Mouse (Mus musculus): ENCODE measurements around the gene Rfx8. TPM values are rescaled to one million over a fixed set of nuclear protein-coding genes. Genes with fewer than 3 reads are reported as not detected.

The Rfx8 gene
- polyA plus RNA-seq, 1 experiment from 2014 or later, result not detected

DNA sequence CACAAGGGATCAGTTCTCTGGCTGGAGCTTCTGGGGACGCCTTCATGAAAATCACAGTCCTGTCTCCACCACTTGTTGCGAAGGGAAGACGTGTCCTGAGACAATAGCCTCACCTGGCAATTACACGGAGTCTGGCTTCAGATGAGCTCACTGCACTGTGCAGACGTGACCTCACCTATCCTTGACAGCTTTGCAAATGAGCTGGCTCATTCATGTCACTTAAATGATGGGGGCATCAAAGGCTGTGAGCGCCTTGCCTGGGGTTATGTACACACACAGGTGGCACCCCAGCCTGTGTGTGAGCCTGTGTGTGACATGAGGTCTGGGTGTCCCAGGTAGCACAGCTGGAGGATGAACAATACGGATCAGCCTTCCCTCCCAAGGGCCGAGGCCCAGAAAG lies 41.9 kb downstream of the Rfx8 start:
- Histone ChIP-seq H3K4me3 (ENCODE audit: low read depth, low read length) (no peak overlapping the region), H3K36me3 (replicated peaks; ENCODE audit: insufficient read depth, low read length) (no peaks in the 10 kb centered on the region), H3K27me3 (ENCODE audit: insufficient read depth, low read length) (no peaks in the 10 kb centered on the region), H3K9me3 (ENCODE audit: low read length) (no peaks in the 10 kb centered on the region), H3K4me2 (ENCODE audit: low read depth, low read length) (no peak overlapping the region), H3K27ac (ENCODE audit: low read depth) (no peak overlapping the region), H3K4me1 (ENCODE audit: insufficient read depth) (no peaks in the 10 kb centered on the region), H3K9ac (replicated peaks) (no peak overlapping the region)
- WGBS (ENCODE audit: insufficient replicate concordance), result 70% methylated on average over 8 of the region's 8 CpGs
- no peak for TF ChIP-seq CTCF (IDR thresholded peaks at IDR 0.05; ENCODE audit: low read depth)
- TF ChIP-seq EP300 (IDR thresholded peaks at IDR 0.05; ENCODE audit: low read depth), result no peak
- DNase-seq (no peak), ATAC-seq (no peak)

DNA sequence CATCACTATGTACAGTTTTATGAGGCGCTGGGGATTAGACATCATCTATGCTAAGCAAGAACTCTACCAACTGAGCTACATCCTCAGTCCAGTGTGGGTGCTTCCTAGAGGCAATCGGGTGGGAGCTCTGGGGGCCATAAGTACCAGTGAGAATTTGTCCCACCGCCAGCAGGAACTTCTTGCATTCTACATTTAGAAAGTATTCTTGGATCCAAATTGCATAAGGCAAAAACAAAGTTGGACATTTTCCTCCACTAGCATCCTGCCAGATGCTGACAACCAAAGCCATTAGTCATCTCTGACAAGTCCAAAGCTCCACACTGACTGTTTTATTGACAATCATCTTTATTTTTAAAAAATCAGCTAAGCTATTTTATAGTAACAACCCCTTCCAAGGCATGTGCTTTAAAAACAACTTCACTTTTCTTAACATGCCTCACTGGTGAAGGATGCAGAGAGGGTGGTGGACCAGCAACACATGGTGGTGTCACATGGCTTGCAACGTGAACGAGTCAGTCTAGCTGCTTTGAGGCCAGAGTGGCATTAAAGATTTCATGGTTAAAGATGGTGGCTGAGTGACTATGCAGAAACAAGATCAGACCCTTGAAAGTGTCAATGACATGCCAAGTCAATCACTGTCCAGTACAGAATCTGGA lies 44.4 kb downstream of the Rfx8 start:
- Histone ChIP-seq H3K4me2 (ENCODE audit: low read depth, low read length) (no peak overlapping the region), H3K9me3 (ENCODE audit: low read length) (no peaks in the 10 kb centered on the region), H3K27ac (ENCODE audit: low read depth) (no peak overlapping the region), H3K36me3 (replicated peaks; ENCODE audit: insufficient read depth, low read length) (no peaks in the 10 kb centered on the region), H3K4me3 (ENCODE audit: low read depth, low read length) (no peak overlapping the region), H3K4me1 (ENCODE audit: insufficient read depth) (no peaks in the 10 kb centered on the region), H3K27me3 (ENCODE audit: insufficient read depth, low read length) (no peaks in the 10 kb centered on the region), H3K9ac (replicated peaks) (no peak overlapping the region)
- TF ChIP-seq CTCF (IDR thresholded peaks at IDR 0.05; ENCODE audit: low read depth) (no peak), EP300 (IDR thresholded peaks at IDR 0.05; ENCODE audit: low read depth) (no peak)
- 77% methylated on average over 5 of the region's 5 CpGs for WGBS (ENCODE audit: insufficient replicate concordance)
- no peak for DNase-seq
- no peak for ATAC-seq

- H3K27me3 ChIP-seq (ENCODE audit: insufficient read depth, low read length), result no peaks in the 10 kb centered on the region
- no peaks in the 10 kb centered on the region for H3K4me1 ChIP-seq (ENCODE audit: insufficient read depth)
- H3K27ac ChIP-seq (ENCODE audit: low read depth), result no peak overlapping the region
- no peak overlapping the region for H3K4me3 ChIP-seq (ENCODE audit: low read depth, low read length)
- H3K9me3 ChIP-seq (ENCODE audit: low read length), result no peaks in the 10 kb centered on the region
- ATAC-seq (no peak), DNase-seq (no peak)
- H3K9ac ChIP-seq (replicated peaks), result no peak overlapping the region
- TF ChIP-seq CTCF (IDR thresholded peaks at IDR 0.05; ENCODE audit: low read depth) (no peak), EP300 (IDR thresholded peaks at IDR 0.05; ENCODE audit: low read depth) (no peak)
- WGBS (ENCODE audit: insufficient replicate concordance), result 72% methylated on average over 9 of the region's 9 CpGs
- no peaks in the 10 kb centered on the region for H3K36me3 ChIP-seq (replicated peaks; ENCODE audit: insufficient read depth, low read length)
- no peak overlapping the region for H3K4me2 ChIP-seq (ENCODE audit: low read depth, low read length)
Measured at GRCm38 (mm10) chr1:39672362-39673105, 48.3 kb downstream of the Rfx8 start.

- H3K9ac ChIP-seq (replicated peaks), result no peak overlapping the region
- H3K9me3 ChIP-seq (ENCODE audit: low read length), result no peaks in the 10 kb centered on the region
- TF ChIP-seq EP300 (IDR thresholded peaks at IDR 0.05; ENCODE audit: low read depth) (no peak), CTCF (IDR thresholded peaks at IDR 0.05; ENCODE audit: low read depth) (no peak)
- DNase-seq (no peak), ATAC-seq (no peak)
- no peak overlapping the region for H3K4me2 ChIP-seq (ENCODE audit: low read depth, low read length)
- no peak overlapping the region for H3K27ac ChIP-seq (ENCODE audit: low read depth)
- no peaks in the 10 kb centered on the region for H3K4me1 ChIP-seq (ENCODE audit: insufficient read depth)
- no peak overlapping the region for H3K4me3 ChIP-seq (ENCODE audit: low read depth, low read length)
- H3K36me3 ChIP-seq (replicated peaks; ENCODE audit: insufficient read depth, low read length), result no peaks in the 10 kb centered on the region
- no peaks in the 10 kb centered on the region for H3K27me3 ChIP-seq (ENCODE audit: insufficient read depth, low read length)
- WGBS (ENCODE audit: insufficient replicate concordance), result 80% methylated on average over 17 of the region's 17 CpGs
Measured at GRCm38 (mm10) chr1:39670211-39670935, 50.4 kb downstream of the Rfx8 start.

DNA sequence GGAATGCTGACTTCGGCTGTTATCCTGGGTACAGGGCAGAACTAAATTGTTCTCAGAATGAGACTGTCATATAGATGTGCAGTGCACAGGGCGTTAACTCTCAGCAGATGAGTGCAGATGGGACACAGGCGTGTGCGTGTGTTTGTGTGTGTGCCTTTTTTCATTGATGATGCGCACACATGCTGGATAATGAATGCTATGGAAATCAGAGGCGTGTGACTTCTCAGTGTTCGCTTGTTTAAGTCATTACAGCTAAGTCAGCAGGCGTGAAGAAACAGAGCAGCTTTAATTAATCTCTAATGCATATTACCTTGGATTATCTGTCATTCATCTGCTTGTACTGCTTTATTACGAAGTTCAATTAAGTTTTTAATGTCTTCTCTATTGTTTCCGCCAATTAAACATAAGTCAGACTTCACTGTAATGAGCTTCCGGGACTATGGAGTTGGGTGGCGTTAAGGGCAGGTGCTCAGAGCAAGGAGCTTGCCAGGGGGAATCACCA lies 54.0 kb downstream of the Rfx8 start:
- H3K4me1 ChIP-seq (ENCODE audit: insufficient read depth), result no peaks in the 10 kb centered on the region
- TF ChIP-seq EP300 (IDR thresholded peaks at IDR 0.05; ENCODE audit: low read depth) (no peak), CTCF (IDR thresholded peaks at IDR 0.05; ENCODE audit: low read depth) (no peak)
- no peak overlapping the region for H3K9ac ChIP-seq (replicated peaks)
- ATAC-seq (no peak), DNase-seq (no peak)
- H3K36me3 ChIP-seq (replicated peaks; ENCODE audit: insufficient read depth, low read length), result no peaks in the 10 kb centered on the region
- 79% methylated on average over 12 of the region's 12 CpGs for WGBS (ENCODE audit: insufficient replicate concordance)
- H3K27ac ChIP-seq (ENCODE audit: low read depth), result no peak overlapping the region
- no peak overlapping the region for H3K4me2 ChIP-seq (ENCODE audit: low read depth, low read length)
- no peak overlapping the region for H3K4me3 ChIP-seq (ENCODE audit: low read depth, low read length)
- no peaks in the 10 kb centered on the region for H3K27me3 ChIP-seq (ENCODE audit: insufficient read depth, low read length)
- no peaks in the 10 kb centered on the region for H3K9me3 ChIP-seq (ENCODE audit: low read length)

DNA sequence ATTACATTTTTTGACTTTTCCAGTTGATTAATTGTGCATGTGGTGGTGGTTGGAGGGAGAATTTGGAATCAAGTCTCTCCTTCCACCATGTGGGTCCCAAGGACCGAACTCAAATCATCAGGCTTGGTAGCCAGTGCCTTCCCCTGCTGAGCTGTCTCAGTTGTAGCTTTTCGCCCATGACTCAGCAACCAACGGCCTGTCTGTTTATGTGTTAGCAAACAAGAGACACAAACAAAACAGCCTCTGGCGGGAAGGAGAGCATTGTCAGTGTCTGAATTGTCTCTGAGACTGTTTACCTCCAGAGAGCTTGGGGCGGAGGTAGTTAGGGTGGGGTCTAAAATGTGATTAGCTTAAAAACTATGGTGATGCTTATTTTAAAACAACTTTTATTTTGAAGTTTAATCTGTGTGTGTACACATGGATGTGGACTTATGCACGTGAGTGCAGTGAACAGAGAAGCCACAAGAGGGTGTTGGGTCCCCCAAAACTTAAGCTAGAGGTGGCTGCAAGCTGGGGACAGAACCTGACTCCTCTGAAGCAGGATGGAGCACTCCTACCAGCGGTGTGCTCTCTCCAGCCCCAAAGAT lies 56.7 kb downstream of the Rfx8 start:
- no peaks in the 10 kb centered on the region for H3K27me3 ChIP-seq (ENCODE audit: insufficient read depth, low read length)
- TF ChIP-seq EP300 (IDR thresholded peaks at IDR 0.05; ENCODE audit: low read depth) (no peak), CTCF (IDR thresholded peaks at IDR 0.05; ENCODE audit: low read depth) (no peak)
- DNase-seq, result no peak
- no peak for ATAC-seq
- H3K9me3 ChIP-seq (ENCODE audit: low read length), result no peaks in the 10 kb centered on the region
- no peak overlapping the region for H3K4me3 ChIP-seq (ENCODE audit: low read depth, low read length)
- H3K36me3 ChIP-seq (replicated peaks; ENCODE audit: insufficient read depth, low read length), result no peaks in the 10 kb centered on the region
- 78% methylated on average over 7 of the region's 7 CpGs for WGBS (ENCODE audit: insufficient replicate concordance)
- H3K27ac ChIP-seq (ENCODE audit: low read depth), result no peak overlapping the region
- no peak overlapping the region for H3K4me2 ChIP-seq (ENCODE audit: low read depth, low read length)
- H3K9ac ChIP-seq (replicated peaks), result no peak overlapping the region
- H3K4me1 ChIP-seq (ENCODE audit: insufficient read depth), result no peaks in the 10 kb centered on the region
